22 mouse cellular contexts compared by ENCODE assay signal in the genomic region with DNA sequence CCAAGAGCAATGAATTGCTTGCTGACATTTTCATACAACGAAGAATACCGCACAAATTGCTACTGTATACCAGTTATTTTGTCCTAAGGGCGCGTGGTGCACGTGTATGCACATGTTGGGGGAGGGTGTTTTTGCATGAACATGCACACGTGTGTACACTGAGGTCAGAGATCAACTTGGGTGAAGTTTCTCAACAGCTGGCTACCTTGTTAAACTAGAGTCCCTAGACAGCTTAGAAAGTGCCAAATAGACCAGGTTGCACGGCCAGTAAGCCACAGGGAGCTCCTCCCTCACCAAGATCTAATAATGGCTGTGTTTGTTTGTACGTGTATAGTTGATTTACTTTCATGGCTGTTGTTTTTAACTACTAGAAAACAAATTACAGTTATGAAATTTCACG.
"Had no signal": no experiment of that assay in that cellular context is flagged by ENCODE, and none has a peak within 500 bp of the region (broad histone marks: within the 10 kb centered on the region; RNA-seq: fewer than 3 reads in every experiment).

No protein-coding gene starts in this region.

- H3K9ac ChIP-seq: heart, embryonic 12.5 days; hindbrain, embryonic 13.5 days; hindbrain, embryonic 15.5 days; kidney, embryonic 15.5 days; limb, embryonic 13.5 days; limb, embryonic 15.5 days; liver, embryonic 13.5 days; liver, embryonic 15.5 days had no signal

- H3K36me3 ChIP-seq: heart, embryonic 10.5 days; heart, embryonic 12.5 days; hindbrain, embryonic 13.5 days; hindbrain, embryonic 15.5 days; kidney, embryonic 15.5 days; limb, embryonic 13.5 days; limb, embryonic 15.5 days; liver, embryonic 13.5 days; liver, embryonic 15.5 days had no signal

- DNase-seq: gastrocnemius, postnatal 14 days; gastrocnemius, postnatal 36 days; heart, adult 18-20 months; heart, postnatal 10 days; heart, postnatal 36 days; kidney, adult 9 months; layer of hippocampus, adult 9-11 months; layer of hippocampus, postnatal 36 days; left cerebral cortex, postnatal 4 days; liver, embryonic 13.5 days; lung, adult 18-20 months had no signal

- H3K4me2 ChIP-seq: heart, embryonic 12.5 days; hindbrain, embryonic 13.5 days; hindbrain, embryonic 15.5 days; kidney, embryonic 15.5 days; limb, embryonic 13.5 days; limb, embryonic 15.5 days; liver, embryonic 13.5 days; liver, embryonic 15.5 days had no signal

- H3K27me3 ChIP-seq: heart, embryonic 12.5 days; hindbrain, embryonic 13.5 days; hindbrain, embryonic 15.5 days; kidney, embryonic 15.5 days; limb, embryonic 13.5 days; limb, embryonic 15.5 days; liver, embryonic 13.5 days; liver, embryonic 15.5 days had no signal

- H3K9me3 ChIP-seq: hindbrain, embryonic 13.5 days; limb, embryonic 15.5 days; liver, embryonic 13.5 days; liver, embryonic 15.5 days had no signal

- ATAC-seq: hindbrain, postnatal 0 days; intestine, embryonic 16.5 days had no signal

- H3K27ac ChIP-seq: heart, embryonic 10.5 days; hindbrain, embryonic 13.5 days; hindbrain, embryonic 15.5 days; hindbrain, postnatal 0 days; kidney, embryonic 15.5 days; kidney, postnatal 0 days; limb, embryonic 13.5 days; limb, embryonic 15.5 days; liver, embryonic 13.5 days; liver, embryonic 15.5 days had no signal

- H3K4me1 ChIP-seq: hindbrain, embryonic 13.5 days; hindbrain, embryonic 15.5 days; kidney, embryonic 15.5 days; limb, embryonic 13.5 days; limb, embryonic 15.5 days; liver, embryonic 13.5 days; liver, embryonic 15.5 days had no signal

- H3K4me3 ChIP-seq: heart, embryonic 10.5 days; heart, embryonic 12.5 days; hindbrain, embryonic 13.5 days; hindbrain, embryonic 15.5 days; kidney, embryonic 15.5 days; limb, embryonic 13.5 days; limb, embryonic 15.5 days; liver, embryonic 13.5 days; liver, embryonic 15.5 days had no signal
